Mouse (Mus musculus) bone marrow macrophage, adult 2 months (primary cell): Measurements from ENCODE around the gene Utp18. TPM values are rescaled to one million over a fixed set of nuclear protein-coding genes. Genes with fewer than 3 reads are reported as not detected.

Experiments
- H3K27ac ChIP-seq: 2 replicates; pipeline ENCODE4 v1.5.1; 2012; ENCODE audit warnings: low read depth, low read length; ENCODE audit not compliant: insufficient read depth
- H3K4me1 ChIP-seq: 2 replicates; pipeline ENCODE4 v1.6.1; 2012; ENCODE audit warnings: low read length; ENCODE audit not compliant: control insufficient read depth, insufficient read depth
- H3K4me3 ChIP-seq: 2 replicates; pipeline ENCODE4 v1.5.1; 2012; ENCODE audit warnings: mild to moderate bottlenecking, low read length, moderate library complexity; ENCODE audit not compliant: insufficient read depth
- CTCF ChIP-seq: IDR thresholded peaks from 2 replicates; pipeline ENCODE4 v1.5.1; 2012; ENCODE audit warnings: low read depth, mild to moderate bottlenecking, low read length, moderate library complexity
- POLR2A ChIP-seq: IDR thresholded peaks from 2 replicates; pipeline ENCODE4 v1.6.1; 2012; ENCODE audit warnings: mild to moderate bottlenecking, low read depth, low read length, borderline replicate concordance
- polyA plus RNA-seq: library from polyadenylated mRNA; stranded (reverse); fragments of >200 nt; gene quantifications from 2 replicates; pipeline ENCODE4 v1.2.4, GENCODE M21; 2012; ENCODE audit not compliant: missing spikeins, insufficient read depth, insufficient read length

Utp18 gene
- polyA plus RNA-seq, 1 experiment, result 10.3 TPM

- Histone ChIP-seq H3K4me3 (peak overlapping the region; percentile 97), H3K4me1 (peaks cover 3% of the 10 kb centered on the region), H3K27ac (peak overlapping the region; percentile 67)
- TF ChIP-seq POLR2A (no peak), CTCF (no peak)
These were observed 530 bp downstream of the Utp18 start for GRCm38 (mm10) chr11:93884901-93885571.

DNA sequence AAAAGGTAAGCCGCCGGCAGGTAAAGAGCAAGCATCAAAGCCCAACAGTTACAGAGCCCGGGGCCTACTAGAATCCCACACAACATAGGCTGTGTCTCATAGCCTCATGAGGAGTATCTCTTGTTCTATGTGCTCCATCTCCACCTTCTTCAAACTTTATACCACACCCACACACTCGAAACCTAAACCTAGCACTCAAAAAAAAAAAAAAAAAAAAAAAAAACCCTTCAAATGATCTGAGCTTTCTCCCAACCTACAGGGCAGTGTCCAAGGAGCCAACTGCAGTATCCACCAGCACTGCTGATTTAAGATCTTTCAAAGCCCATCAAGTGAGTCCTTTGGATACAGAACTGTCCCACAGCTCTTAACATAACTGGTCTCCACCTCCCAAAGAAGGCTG is 1.5 kb downstream of the Utp18 start:
- TF ChIP-seq CTCF (no peak), POLR2A (no peak)
- Histone ChIP-seq H3K27ac (no peak overlapping the region), H3K4me1 (peaks cover 3% of the 10 kb centered on the region), H3K4me3 (peak overlapping the region; percentile 20; the same call in 1 of the 2 replicates)

- no peak overlapping the region for H3K4me3 ChIP-seq
- no peak overlapping the region for H3K27ac ChIP-seq
- H3K4me1 ChIP-seq, result peaks cover 10% of the 10 kb centered on the region
- no peak for TF ChIP-seq CTCF
- no peak for TF ChIP-seq POLR2A
These were observed 22.9 kb downstream of the Utp18 start for GRCm38 (mm10) chr11:93862638-93863037.

DNA sequence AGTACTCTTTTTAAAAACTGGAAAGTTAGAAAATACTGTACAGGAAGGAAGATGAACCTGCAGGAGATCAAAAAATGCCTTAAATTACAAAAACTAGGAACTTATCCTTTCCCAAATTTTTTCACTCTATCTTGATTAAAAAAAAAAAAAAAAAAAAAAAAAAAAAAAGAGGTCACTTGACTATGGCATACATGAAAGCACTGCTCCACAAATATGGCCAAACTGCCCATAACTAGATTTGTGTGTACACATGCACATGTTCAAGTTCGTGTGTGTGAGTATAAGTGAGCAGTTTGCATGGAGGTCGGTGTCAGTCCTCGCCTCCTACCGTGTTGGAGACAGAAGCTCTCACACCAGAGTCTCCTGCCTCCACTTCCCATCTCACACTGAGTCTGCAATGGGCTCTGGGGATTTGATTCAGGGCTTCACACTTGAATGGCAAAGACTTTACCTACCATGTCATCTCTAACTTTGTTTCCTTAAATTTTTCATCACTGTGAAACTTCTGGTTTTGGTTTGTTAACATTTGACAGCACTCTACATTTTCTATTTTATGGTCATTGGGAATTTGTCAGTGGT is 23.4 kb downstream of the Utp18 start:
- no peak overlapping the region; the same call in 1 of the 2 replicates for H3K27ac ChIP-seq
- H3K4me3 ChIP-seq, result no peak overlapping the region
- TF ChIP-seq CTCF (no peak), POLR2A (no peak)
- H3K4me1 ChIP-seq, result peaks cover 10% of the 10 kb centered on the region

- TF ChIP-seq POLR2A (no peak), CTCF (no peak)
- H3K27ac ChIP-seq, result no peak overlapping the region; the same call in 1 of the 2 replicates
- no peak overlapping the region for H3K4me3 ChIP-seq
- H3K4me1 ChIP-seq, result peaks cover 13% of the 10 kb centered on the region
These were observed 24.4 kb downstream of the Utp18 start for GRCm38 (mm10) chr11:93861193-93861592.

GRCm38 (mm10) chr11:93860540-93861172 is 24.9 kb downstream of the Utp18 start:
- Histone ChIP-seq H3K4me3 (no peak overlapping the region), H3K4me1 (peaks cover 13% of the 10 kb centered on the region), H3K27ac (peak overlapping the region; percentile 21; the same call in 1 of the 2 replicates)
- TF ChIP-seq CTCF (no peak), POLR2A (no peak)

GRCm38 (mm10) chr11:93856284-93856955 is 29.1 kb downstream of the Utp18 start:
- TF ChIP-seq CTCF (peak; percentile 71), POLR2A (no peak)
- no peak overlapping the region for H3K27ac ChIP-seq
- H3K4me1 ChIP-seq, result peaks cover 6% of the 10 kb centered on the region; the same call in 1 of the 2 replicates
- no peak overlapping the region for H3K4me3 ChIP-seq

DNA sequence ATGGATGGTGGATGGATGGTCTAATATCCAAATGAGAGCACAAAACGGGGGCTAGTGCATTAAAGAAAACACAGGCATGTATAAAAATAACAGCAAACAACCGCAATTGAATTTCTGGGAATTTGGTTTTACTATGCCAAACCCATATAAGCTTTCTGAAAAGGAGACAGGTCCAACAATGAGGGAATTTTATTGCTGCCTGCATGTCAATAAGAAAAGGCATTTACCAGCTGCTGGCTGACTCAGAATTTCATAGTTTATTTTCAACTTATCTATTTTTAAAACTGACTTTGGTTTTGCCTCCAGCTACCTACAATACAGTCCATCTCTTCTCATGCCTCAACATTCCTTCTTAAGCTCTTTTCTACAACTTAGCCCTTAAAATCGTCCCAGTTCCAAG is 33.0 kb downstream of the Utp18 start:
- 0 out of 2 replicates have a peak, but pooled peaks cover 3% of the 10 kb centered on the region for H3K4me1 ChIP-seq
- no peak overlapping the region for H3K4me3 ChIP-seq
- TF ChIP-seq CTCF (no peak), POLR2A (no peak)
- H3K27ac ChIP-seq, result no peak overlapping the region

- no peak overlapping the region for H3K27ac ChIP-seq
- H3K4me1 ChIP-seq, result peaks cover 6% of the 10 kb centered on the region; the same call in 1 of the 2 replicates
- no peak for TF ChIP-seq CTCF
- H3K4me3 ChIP-seq, result no peak overlapping the region
These were observed 38.2 kb downstream of the Utp18 start for GRCm38 (mm10) chr11:93847342-93847741.
